Mouse (Mus musculus) CH12.LX (cell line): ENCODE data around the gene Gpatch3.

Source experiments
- HCFC1 ChIP-seq: IDR thresholded peaks from 2 replicates; pipeline ENCODE4 v1.6.1; 2012; ENCODE audit warnings: low read depth, mild to moderate bottlenecking, inconsistent platforms, low read length, improper control_type of control experiment
- JUND ChIP-seq: conservative IDR thresholded peaks from 2 replicates; pipeline ENCODE4 v1.6.1; 2011; ENCODE audit warnings: low read depth, low read length, improper control_type of control experiment
- NELFE ChIP-seq: IDR thresholded peaks from 2 replicates; pipeline ENCODE4 v1.6.1; 2011; ENCODE audit warnings: low read depth, low read length, improper control_type of control experiment
- TCF12 ChIP-seq: IDR thresholded peaks from 2 replicates; pipeline ENCODE4 v1.6.1; 2014; ENCODE audit warnings: low read depth, mild to moderate bottlenecking, inconsistent platforms, low read length, improper control_type of control experiment

DNA sequence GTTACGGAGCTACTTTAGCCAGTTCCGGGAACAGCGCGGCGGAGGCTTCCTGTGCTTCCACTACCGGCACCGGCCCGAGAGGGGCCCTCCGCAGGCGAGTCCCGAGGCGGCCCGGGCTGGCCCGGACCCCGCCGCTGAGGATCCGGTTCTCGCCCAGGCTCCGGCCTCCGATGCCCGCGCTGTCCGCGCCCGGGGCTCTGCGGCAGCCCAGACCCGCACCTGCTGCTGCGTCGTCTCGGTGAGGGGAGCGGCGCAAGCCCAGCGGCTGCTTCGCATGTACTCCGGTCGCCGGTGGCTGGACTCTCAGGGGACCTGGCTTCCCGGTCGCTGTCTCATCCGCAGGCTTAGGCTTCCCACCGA lies 278 bp downstream of the Gpatch3 start:
- no peak for TF ChIP-seq TCF12
- no peak for TF ChIP-seq NELFE
- no peak for TF ChIP-seq HCFC1
- TF ChIP-seq JUND, result no peak
